Mouse (Mus musculus): ENCODE measurements around the gene Ube2r2. TPM values are rescaled to one million over a fixed set of nuclear protein-coding genes. Genes with fewer than 3 reads are reported as not detected.

Gene Ube2r2
- polyA plus RNA-seq, 1 experiment = 129 TPM

GRCm38 (mm10) chr4:41165693-41166475 lies 30.3 kb downstream of the Ube2r2 start:
- no peak overlapping the region for H3K4me3 ChIP-seq (ENCODE audit: insufficient read depth, low read length)
- H3K27ac ChIP-seq (ENCODE audit: insufficient read depth, low read depth, low read length) = no peak overlapping the region
- H3K4me1 ChIP-seq (ENCODE audit: control insufficient read depth, insufficient read depth, low read length) = peaks cover 10% of the 10 kb centered on the region
- TF ChIP-seq CTCF (IDR thresholded peaks at IDR 0.05; ENCODE audit: low read depth, low read length) (no peak), POLR2A (IDR thresholded peaks at IDR 0.05; ENCODE audit: borderline replicate concordance, low read depth, low read length) (no peak)

GRCm38 (mm10) chr4:41170970-41171369 lies 35.4 kb downstream of the Ube2r2 start:
- TF ChIP-seq CTCF (IDR thresholded peaks at IDR 0.05; ENCODE audit: low read depth, low read length) = no peak
- TF ChIP-seq POLR2A (IDR thresholded peaks at IDR 0.05; ENCODE audit: borderline replicate concordance, low read depth, low read length) = no peak
- Histone ChIP-seq H3K4me1 (ENCODE audit: control insufficient read depth, insufficient read depth, low read length) (no peaks in the 10 kb centered on the region), H3K4me3 (ENCODE audit: insufficient read depth, low read length) (no peak overlapping the region)

GRCm38 (mm10) chr4:41174631-41175030 lies 39.1 kb downstream of the Ube2r2 start:
- Histone ChIP-seq H3K4me1 (ENCODE audit: control insufficient read depth, insufficient read depth, low read length) (no peaks in the 10 kb centered on the region), H3K27ac (ENCODE audit: insufficient read depth, low read depth, low read length) (no peak overlapping the region), H3K4me3 (ENCODE audit: insufficient read depth, low read length) (no peak overlapping the region)
- no peak for TF ChIP-seq POLR2A (IDR thresholded peaks at IDR 0.05; ENCODE audit: borderline replicate concordance, low read depth, low read length)
- no peak for TF ChIP-seq CTCF (IDR thresholded peaks at IDR 0.05; ENCODE audit: low read depth, low read length)

More at GRCm38 (mm10) chr4:41170970-41171369, 35.4 kb downstream of the Ube2r2 start:
- H3K27ac ChIP-seq (ENCODE audit: insufficient read depth, low read depth, low read length) = no peak overlapping the region

- Histone ChIP-seq H3K4me3 (ENCODE audit: insufficient read depth, low read length) (no peak overlapping the region), H3K4me1 (ENCODE audit: control insufficient read depth, insufficient read depth, low read length) (no peaks in the 10 kb centered on the region), H3K27ac (ENCODE audit: insufficient read depth, low read depth, low read length) (no peak overlapping the region)
- TF ChIP-seq POLR2A (IDR thresholded peaks at IDR 0.05; ENCODE audit: borderline replicate concordance, low read depth, low read length) = no peak
- TF ChIP-seq CTCF (IDR thresholded peaks at IDR 0.05; ENCODE audit: low read depth, low read length) = no peak
Observed at GRCm38 (mm10) chr4:41179825-41180725, 44.5 kb downstream of the Ube2r2 start.

- H3K4me1 ChIP-seq (ENCODE audit: control insufficient read depth, insufficient read depth, low read length) = peaks cover 14% of the 10 kb centered on the region
- no peak for TF ChIP-seq CTCF (IDR thresholded peaks at IDR 0.05; ENCODE audit: low read depth, low read length)
- no peak for TF ChIP-seq POLR2A (IDR thresholded peaks at IDR 0.05; ENCODE audit: borderline replicate concordance, low read depth, low read length)
- no peak overlapping the region for H3K27ac ChIP-seq (ENCODE audit: insufficient read depth, low read depth, low read length)
- no peak overlapping the region for H3K4me3 ChIP-seq (ENCODE audit: insufficient read depth, low read length)
Observed at GRCm38 (mm10) chr4:41189809-41190208, 54.3 kb downstream of the Ube2r2 start.

GRCm38 (mm10) chr4:41192544-41193512 lies 57.3 kb downstream of the Ube2r2 start:
- no peak overlapping the region for H3K4me3 ChIP-seq (ENCODE audit: insufficient read depth, low read length)
- H3K4me1 ChIP-seq (ENCODE audit: control insufficient read depth, insufficient read depth, low read length) = peaks cover 7% of the 10 kb centered on the region
- H3K27ac ChIP-seq (ENCODE audit: insufficient read depth, low read depth, low read length) = no peak overlapping the region
- no peak for TF ChIP-seq CTCF (IDR thresholded peaks at IDR 0.05; ENCODE audit: low read depth, low read length)
- no peak for TF ChIP-seq POLR2A (IDR thresholded peaks at IDR 0.05; ENCODE audit: borderline replicate concordance, low read depth, low read length)

GRCm38 (mm10) chr4:41195328-41195727 lies 59.8 kb downstream of the Ube2r2 start:
- no peak overlapping the region for H3K27ac ChIP-seq (ENCODE audit: insufficient read depth, low read depth, low read length)
- peaks cover 7% of the 10 kb centered on the region for H3K4me1 ChIP-seq (ENCODE audit: control insufficient read depth, insufficient read depth, low read length)
- no peak overlapping the region for H3K4me3 ChIP-seq (ENCODE audit: insufficient read depth, low read length)
- TF ChIP-seq POLR2A (IDR thresholded peaks at IDR 0.05; ENCODE audit: borderline replicate concordance, low read depth, low read length) (no peak), CTCF (IDR thresholded peaks at IDR 0.05; ENCODE audit: low read depth, low read length) (no peak)

- Histone ChIP-seq H3K4me1 (ENCODE audit: control insufficient read depth, insufficient read depth, low read length) (peaks cover 7% of the 10 kb centered on the region), H3K27ac (ENCODE audit: insufficient read depth, low read depth, low read length) (no peak overlapping the region), H3K4me3 (ENCODE audit: insufficient read depth, low read length) (no peak overlapping the region)
- no peak for TF ChIP-seq POLR2A (IDR thresholded peaks at IDR 0.05; ENCODE audit: borderline replicate concordance, low read depth, low read length)
- TF ChIP-seq CTCF (IDR thresholded peaks at IDR 0.05; ENCODE audit: low read depth, low read length) = no peak
Observed at GRCm38 (mm10) chr4:41196861-41197610, 61.5 kb downstream of the Ube2r2 start.
